Mouse (Mus musculus) lung, postnatal 0 days (tissue): ENCODE measurements at regions not wholly inside any gene's neighbourhood (a gene's known extent, or its start where the extent isn't known, plus 50 kb on each side); places are given as distances from the start of the nearest gene placed in this dataset.

Source experiments
- ATAC-seq: fragments of 200-750 bp; cut with Nextera tagmentation; 2 replicates; pipeline ENCODE4 v1.8.0; 2017; ENCODE audit warnings: moderate library complexity
- DNase-seq: peaks from one replicate; pipeline ENCODE4 v3.0.0-alpha.2; 2016; ENCODE audit warnings: low spot score
- H3K27ac ChIP-seq: fragments of 300-500 bp; sonication (generic); 2 replicates; pipeline ENCODE4 v1.5.1; 2014; ENCODE audit warnings: antibody characterized with exemption, mild to moderate bottlenecking, low read length, mixed read lengths
- H3K27me3 ChIP-seq: fragments of 300-500 bp; sonication (generic); replicated peaks from 2 replicates; pipeline ENCODE4 v1.6.1; 2014; ENCODE audit warnings: low read length, mixed read lengths; ENCODE audit not compliant: insufficient read depth
- H3K36me3 ChIP-seq: fragments of 300-500 bp; sonication (generic); 2 replicates; pipeline ENCODE4 v1.6.1; 2014; ENCODE audit warnings: low read length, mixed read lengths; ENCODE audit not compliant: insufficient read depth
- H3K4me1 ChIP-seq: fragments of 300-500 bp; sonication (generic); 2 replicates; pipeline ENCODE4 v1.6.1; 2014; ENCODE audit warnings: antibody characterized with exemption, low read depth, low read length, mixed read lengths; ENCODE audit not compliant: insufficient read depth
- H3K4me2 ChIP-seq: fragments of 300-500 bp; sonication (generic); replicated peaks from 2 replicates; pipeline ENCODE4 v1.6.1; 2014; ENCODE audit warnings: low read depth, mild to moderate bottlenecking, low read length, moderate library complexity, mixed read lengths
- H3K4me3 ChIP-seq: fragments of 300-500 bp; sonication (generic); 2 replicates; pipeline ENCODE4 v1.5.1; 2014; ENCODE audit warnings: low read depth, low read length
- H3K9ac ChIP-seq: fragments of 300-500 bp; sonication (generic); replicated peaks from 2 replicates; pipeline ENCODE4 v1.6.1; 2014; ENCODE audit warnings: low read depth, mild to moderate bottlenecking
- H3K9me3 ChIP-seq: fragments of 300-500 bp; sonication (generic); 2 replicates; pipeline ENCODE4 v1.6.1; 2016; ENCODE audit warnings: low read length, mixed read lengths
- CTCF ChIP-seq: IDR thresholded peaks from 2 replicates; pipeline ENCODE4 v1.5.1; 2016; ENCODE audit warnings: antibody characterized with exemption, mild to moderate bottlenecking
- EP300 ChIP-seq: IDR thresholded peaks from 2 replicates; pipeline ENCODE4 v1.6.1; 2016; ENCODE audit warnings: antibody characterized with exemption, mild to moderate bottlenecking, control low read depth
- WGBS: fragments of 180-500 bp; shearing (Covaris S2); extraction: QIAGEN DNeasy Blood & Tissue Kit; methylation state at CpG from one replicate; pipeline ENCODE4 v1.1.7; 2014; 5-methylcytosine and 5-hydroxymethylcytosine counted together

GRCm38 (mm10) chr2:115455593-115455992 is 125.9 kb upstream of the BC052040 start:
- ATAC-seq = no peak
- DNase-seq = no peak
- no peaks in the 10 kb centered on the region for H3K36me3 ChIP-seq
- no peaks in the 10 kb centered on the region for H3K9me3 ChIP-seq
- WGBS = 76% methylated on average over 6 of the region's 6 CpGs
- H3K4me3 ChIP-seq = no peak overlapping the region
- H3K4me2 ChIP-seq = no peak overlapping the region
- no peak overlapping the region for H3K27ac ChIP-seq
- no peaks in the 10 kb centered on the region for H3K4me1 ChIP-seq
- no peaks in the 10 kb centered on the region for H3K27me3 ChIP-seq
- TF ChIP-seq EP300 (no peak), CTCF (no peak)
- no peak overlapping the region for H3K9ac ChIP-seq

GRCm38 (mm10) chr2:115456372-115457022 is 125.0 kb upstream of the BC052040 start:
- no peaks in the 10 kb centered on the region for H3K36me3 ChIP-seq
- no peak overlapping the region for H3K9ac ChIP-seq
- ATAC-seq (no peak), DNase-seq (no peak)
- no peak overlapping the region for H3K27ac ChIP-seq
- H3K4me3 ChIP-seq = no peak overlapping the region
- H3K9me3 ChIP-seq = no peaks in the 10 kb centered on the region
- no peaks in the 10 kb centered on the region for H3K4me1 ChIP-seq
- TF ChIP-seq CTCF (no peak), EP300 (no peak)
- no peaks in the 10 kb centered on the region for H3K27me3 ChIP-seq
- 67% methylated on average over 5 of the region's 5 CpGs for WGBS
- no peak overlapping the region for H3K4me2 ChIP-seq

- no peak for ATAC-seq
- Histone ChIP-seq H3K27me3 (no peaks in the 10 kb centered on the region), H3K4me3 (no peak overlapping the region), H3K36me3 (no peaks in the 10 kb centered on the region), H3K27ac (no peak overlapping the region), H3K9me3 (no peaks in the 10 kb centered on the region), H3K4me2 (no peak overlapping the region), H3K4me1 (no peaks in the 10 kb centered on the region), H3K9ac (no peak overlapping the region)
- 59% methylated on average over 5 of the region's 5 CpGs for WGBS
- DNase-seq = no peak
- TF ChIP-seq CTCF (no peak), EP300 (no peak)
Observed at GRCm38 (mm10) chr2:115460028-115460881, 121.3 kb upstream of the BC052040 start.

- H3K9me3 ChIP-seq = no peaks in the 10 kb centered on the region
- no peak overlapping the region for H3K4me3 ChIP-seq
- WGBS = 39% methylated on average over 1 of the region's 1 CpGs
- ATAC-seq (no peak), DNase-seq (no peak)
- H3K27ac ChIP-seq = no peak overlapping the region
- TF ChIP-seq EP300 (no peak), CTCF (no peak)
- H3K4me2 ChIP-seq = no peak overlapping the region
- H3K4me1 ChIP-seq = no peaks in the 10 kb centered on the region
- no peaks in the 10 kb centered on the region for H3K27me3 ChIP-seq
- H3K36me3 ChIP-seq = no peaks in the 10 kb centered on the region
- H3K9ac ChIP-seq = no peak overlapping the region
Observed at GRCm38 (mm10) chr2:115460882-115461151, 120.7 kb upstream of the BC052040 start.

GRCm38 (mm10) chr2:115466170-115466569 is 115.3 kb upstream of the BC052040 start:
- DNase-seq = no peak
- WGBS = 68% methylated on average over 4 of the region's 4 CpGs
- TF ChIP-seq EP300 (no peak), CTCF (no peak)
- H3K36me3 ChIP-seq = no peaks in the 10 kb centered on the region
- no peak for ATAC-seq
- no peaks in the 10 kb centered on the region for H3K9me3 ChIP-seq
- no peaks in the 10 kb centered on the region for H3K27me3 ChIP-seq
- no peak overlapping the region for H3K27ac ChIP-seq
- H3K4me3 ChIP-seq = no peak overlapping the region
- no peaks in the 10 kb centered on the region for H3K4me1 ChIP-seq
- H3K9ac ChIP-seq = no peak overlapping the region
- H3K4me2 ChIP-seq = no peak overlapping the region

GRCm38 (mm10) chr2:115467107-115467745 is 114.3 kb upstream of the BC052040 start:
- no peaks in the 10 kb centered on the region for H3K36me3 ChIP-seq
- H3K9ac ChIP-seq = no peak overlapping the region
- H3K4me3 ChIP-seq = no peak overlapping the region
- DNase-seq (no peak), ATAC-seq (no peak)
- no peaks in the 10 kb centered on the region for H3K4me1 ChIP-seq
- no peak overlapping the region for H3K27ac ChIP-seq
- H3K9me3 ChIP-seq = no peaks in the 10 kb centered on the region
- no peak overlapping the region for H3K4me2 ChIP-seq
- WGBS = 82% methylated on average over 11 of the region's 11 CpGs
- no peak for TF ChIP-seq CTCF
- TF ChIP-seq EP300 = no peak
- no peaks in the 10 kb centered on the region for H3K27me3 ChIP-seq
